Mouse (Mus musculus) myocyte (in vitro differentiated cells): Measurements from ENCODE around the gene Tenm4.

Source experiments
- CEBPB ChIP-seq: IDR thresholded peaks from 2 replicates; pipeline ENCODE4 v1.6.1; 2011; ENCODE audit warnings: mild to moderate bottlenecking, moderate library complexity; ENCODE audit not compliant: poor library complexity, insufficient read depth, severe bottlenecking
- E2F4 ChIP-seq: IDR thresholded peaks from one replicate; pipeline ENCODE4 v1.6.1; 2011; ENCODE audit warnings: mild to moderate bottlenecking, control low read depth, moderate library complexity; ENCODE audit not compliant: insufficient read depth
- MAX ChIP-seq: IDR thresholded peaks from one replicate; pipeline ENCODE4 v1.6.1; 2011; ENCODE audit warnings: low read depth, mild to moderate bottlenecking, control low read depth
- MYOD1 ChIP-seq, 3 experiments: IDR thresholded peaks; one replicate each; pipeline ENCODE4 v1.6.1; 2011; ENCODE audit warnings: control low read depth in 2 of 3, low read depth in 2 of 3, mild to moderate bottlenecking in 2 of 3, moderate library complexity in 1 of 3; ENCODE audit not compliant: insufficient read length in 2 of 3, control insufficient read depth in 1 of 3
- MYOG ChIP-seq, 3 experiments: IDR thresholded peaks; one replicate each; pipeline ENCODE4 v1.6.1; 2011; ENCODE audit warnings: control low read depth in 2 of 3, low read depth in 2 of 3, mild to moderate bottlenecking in 2 of 3; ENCODE audit not compliant: insufficient read length in 2 of 3, control insufficient read depth in 1 of 3, insufficient read depth in 1 of 3
- POLR2A ChIP-seq: IDR thresholded peaks from one replicate; pipeline ENCODE4 v1.6.1; 2011; ENCODE audit warnings: low read depth, mild to moderate bottlenecking, control low read depth, moderate library complexity; ENCODE audit not compliant: insufficient read length
- POLR2AphosphoS2 ChIP-seq: IDR thresholded peaks from one replicate; pipeline ENCODE4 v1.6.1; 2011; ENCODE audit warnings: low read depth, control low read depth; ENCODE audit not compliant: insufficient read length
- REST ChIP-seq: IDR thresholded peaks from one replicate; pipeline ENCODE4 v1.6.1; 2011; ENCODE audit warnings: mild to moderate bottlenecking, control low read depth, moderate library complexity; ENCODE audit not compliant: insufficient read depth, insufficient read length
- SRF ChIP-seq: IDR thresholded peaks from one replicate; pipeline ENCODE4 v1.6.1; 2011; ENCODE audit warnings: low read depth; ENCODE audit not compliant: control insufficient read depth, insufficient read length
- TCF12 ChIP-seq: IDR thresholded peaks from one replicate; pipeline ENCODE4 v1.6.1; 2011; ENCODE audit warnings: mild to moderate bottlenecking, control low read depth; ENCODE audit not compliant: poor library complexity, insufficient read depth, severe bottlenecking
- TCF3 ChIP-seq: IDR thresholded peaks from one replicate; pipeline ENCODE4 v1.6.1; 2011; ENCODE audit warnings: low read depth, control low read depth; ENCODE audit not compliant: insufficient read length
- USF1 ChIP-seq: IDR thresholded peaks from one replicate; pipeline ENCODE4 v1.6.1; 2011; ENCODE audit warnings: low read depth, mild to moderate bottlenecking, control low read depth, moderate library complexity

- TF ChIP-seq POLR2A (no peak), POLR2AphosphoS2 (no peak), TCF12 (no peak), E2F4 (no peak), MAX (no peak), MYOG (IDR thresholded peaks at IDR 0.05; ENCODE audit: control insufficient read depth in 1 of 3, insufficient read depth in 1 of 3, insufficient read length in 2 of 3, low read depth in 2 of 3) (no peak), USF1 (no peak), CEBPB (no peak), MYOD1 (IDR thresholded peaks at IDR 0.05; ENCODE audit: control insufficient read depth in 1 of 3, insufficient read length in 2 of 3, low read depth in 2 of 3) (no peak), TCF3 (no peak), REST (no peak), SRF (no peak)
Observed at GRCm38 (mm10) chr7:96952094-96952493, 781.0 kb downstream of the Tenm4 start.
